11 mouse cellular contexts compared by ENCODE assay signal in genomic region chr4:131485126-131485825, GRCm38 (mm10).
DNase-seq lines count a peak whose midpoint lies in the region; ATAC-seq and TF ChIP-seq lines count a peak whose summit lies in the region.
"Had no signal": no experiment of that assay in that cellular context is flagged by ENCODE, and none has a peak within 500 bp of the region (broad histone marks: within the 10 kb centered on the region; RNA-seq: fewer than 3 reads in every experiment).

No protein-coding gene starts in this region.

- peak overlapping the region; percentile 44 for H3K4me2 ChIP-seq in embryonic facial prominence, embryonic 13.5 days
- H3K4me2 ChIP-seq in hindbrain, embryonic 15.5 days, result no peak overlapping the region
- H3K4me2 ChIP-seq in midbrain, embryonic 16.5 days (ENCODE audit: low read length), result no peak overlapping the region
- no peak overlapping the region for H3K4me2 ChIP-seq in lung, postnatal 0 days (replicated peaks; ENCODE audit: low read depth, low read length)
- H3K4me2 ChIP-seq: lung, embryonic 15.5 days had no signal

- intact Hi-C loops in left cerebral cortex, postnatal 14 days (cut with DNase I), result loop anchor here (5.0 kb wide), 4 partner anchors 53 to 523 kb away; partner anchors contain the start of gene Ptpru

- no peak for ATAC-seq in embryonic facial prominence, embryonic 13.5 days (ENCODE audit: insufficient number of reproducible peaks, insufficient read depth, low FRiP score, low TSS enrichment, low read depth)
- no peak for ATAC-seq in hindbrain, embryonic 15.5 days (ENCODE audit: low FRiP score, low read depth)
- no peak for ATAC-seq in midbrain, embryonic 16.5 days
- no peak for ATAC-seq in lung, postnatal 0 days

- WGBS in embryonic facial prominence, embryonic 13.5 days, result 37% methylated on average over 13 of the region's 13 CpGs
- WGBS in hindbrain, embryonic 15.5 days, result 58% methylated on average over 13 of the region's 13 CpGs
- WGBS in midbrain, embryonic 16.5 days, result 67% methylated on average over 13 of the region's 13 CpGs
- WGBS in lung, postnatal 0 days, result 76% methylated on average over 13 of the region's 13 CpGs

- H3K27ac ChIP-seq in embryonic facial prominence, embryonic 13.5 days, result peak overlapping the region; percentile 83
- peak overlapping the region; percentile 46 for H3K27ac ChIP-seq in hindbrain, embryonic 15.5 days (replicated peaks)
- peak overlapping the region; percentile 53 for H3K27ac ChIP-seq in midbrain, embryonic 16.5 days (ENCODE audit: low read length)
- no peak overlapping the region for H3K27ac ChIP-seq in lung, postnatal 0 days (ENCODE audit: low read length)
- H3K27ac ChIP-seq: lung, embryonic 15.5 days had no signal

- no peak for TF ChIP-seq CTCF in lung, postnatal 0 days (IDR thresholded peaks at IDR 0.05)

- H3K4me1 ChIP-seq in embryonic facial prominence, embryonic 13.5 days, result peaks cover 89% of the 10 kb centered on the region
- H3K4me1 ChIP-seq in hindbrain, embryonic 15.5 days (replicated peaks), result peaks cover 57% of the 10 kb centered on the region
- peaks cover 25% of the 10 kb centered on the region for H3K4me1 ChIP-seq in midbrain, embryonic 16.5 days (ENCODE audit: control insufficient read depth, insufficient read depth, low read length)
- no peaks in the 10 kb centered on the region for H3K4me1 ChIP-seq in lung, postnatal 0 days (ENCODE audit: insufficient read depth, low read depth, low read length)

- 0 out of 2 replicates have a peak overlapping the region, but pooled peaks have one; percentile 2 for H3K4me3 ChIP-seq in embryonic facial prominence, embryonic 13.5 days
- no peak overlapping the region for H3K4me3 ChIP-seq in hindbrain, embryonic 15.5 days
- H3K4me3 ChIP-seq in midbrain, embryonic 16.5 days (ENCODE audit: low read depth, low read length), result no peak overlapping the region
- H3K4me3 ChIP-seq in lung, postnatal 0 days (ENCODE audit: low read depth, low read length), result no peak overlapping the region
- H3K4me3 ChIP-seq: lung, embryonic 15.5 days had no signal

- peak; percentile 23 to 55 for DNase-seq in left cerebral cortex, postnatal 14 days (ENCODE audit: low spot score in 2 of 2)
- no peak for DNase-seq in left cerebral cortex, adult 18-20 months (ENCODE audit: low spot score in 2 of 2)
- no peak for DNase-seq in cerebellum, adult 8-10 months
- DNase-seq in lung, postnatal 0 days (ENCODE audit: low spot score), result no peak
- DNase-seq in lung, postnatal 10 days, result no peak
- DNase-seq: kidney, adult 9 months; right cerebral cortex, postnatal 14 days had no signal

- no peaks in the 10 kb centered on the region for H3K9me3 ChIP-seq in embryonic facial prominence, embryonic 13.5 days
- H3K9me3 ChIP-seq in hindbrain, embryonic 15.5 days, result no peaks in the 10 kb centered on the region
- H3K9me3 ChIP-seq in midbrain, embryonic 16.5 days (replicated peaks; ENCODE audit: control insufficient read depth, low read length, poor library complexity, severe bottlenecking), result no peaks in the 10 kb centered on the region
- H3K9me3 ChIP-seq in lung, postnatal 0 days (ENCODE audit: low read length), result no peaks in the 10 kb centered on the region
- H3K9me3 ChIP-seq: lung, embryonic 15.5 days had no signal

- H3K27me3 ChIP-seq in embryonic facial prominence, embryonic 13.5 days, result no peaks in the 10 kb centered on the region
- H3K27me3 ChIP-seq in hindbrain, embryonic 15.5 days, result no peaks in the 10 kb centered on the region
- no peaks in the 10 kb centered on the region for H3K27me3 ChIP-seq in midbrain, embryonic 16.5 days (ENCODE audit: control insufficient read depth, insufficient read depth, low read depth, low read length)
- no peaks in the 10 kb centered on the region for H3K27me3 ChIP-seq in lung, postnatal 0 days (replicated peaks; ENCODE audit: insufficient read depth, low read length)
- H3K27me3 ChIP-seq: lung, embryonic 15.5 days had no signal

- no peak overlapping the region for H3K9ac ChIP-seq in embryonic facial prominence, embryonic 13.5 days
- H3K9ac ChIP-seq in hindbrain, embryonic 15.5 days, result no peak overlapping the region
- H3K9ac ChIP-seq in midbrain, embryonic 16.5 days (ENCODE audit: low read depth, low read length), result no peak overlapping the region
- H3K9ac ChIP-seq in lung, postnatal 0 days (replicated peaks; ENCODE audit: low read depth), result no peak overlapping the region
- H3K9ac ChIP-seq: lung, embryonic 15.5 days had no signal

- no peaks in the 10 kb centered on the region for H3K36me3 ChIP-seq in embryonic facial prominence, embryonic 13.5 days
- no peaks in the 10 kb centered on the region for H3K36me3 ChIP-seq in hindbrain, embryonic 15.5 days
- no peaks in the 10 kb centered on the region for H3K36me3 ChIP-seq in midbrain, embryonic 16.5 days (ENCODE audit: control insufficient read depth, insufficient read depth, low read length)
- no peaks in the 10 kb centered on the region for H3K36me3 ChIP-seq in lung, postnatal 0 days (ENCODE audit: insufficient read depth, low read length)
- H3K36me3 ChIP-seq: lung, embryonic 15.5 days had no signal

- no peak for TF ChIP-seq EP300 in lung, postnatal 0 days (IDR thresholded peaks at IDR 0.05)

Comparison
In these comparisons a context has a peak if more than half of its experiments do, and no peak if none do; other contexts are left out.
1. DNase-seq: peak in left cerebral cortex, postnatal 14 days (2 of 2); none in left cerebral cortex, adult 18-20 months (0 of 2), cerebellum, adult 8-10 months (single experiment), lung, postnatal 0 days (single experiment) and lung, postnatal 10 days (single experiment).